Mouse (Mus musculus): Measurements from ENCODE around the gene Myo5c. TPM values are rescaled to one million over a fixed set of nuclear protein-coding genes. Genes with fewer than 3 reads are reported as not detected.
A peak's percentile ranks its signal among the peaks of the same experiment; 100 is the strongest.

Myo5c gene
- polyA plus RNA-seq, 1 experiment from 2014 or later: 1.0 TPM

GRCm38 (mm10) chr9:75271539-75271938, 39.7 kb downstream of the Myo5c start:
- no peak overlapping the region for H3K4me3 ChIP-seq (ENCODE audit: low read depth, low read length)
- H3K27me3 ChIP-seq (ENCODE audit: control insufficient read depth, insufficient read depth, low read length): no peaks in the 10 kb centered on the region
- H3K9ac ChIP-seq (replicated peaks; ENCODE audit: low read length): no peak overlapping the region
- no peak overlapping the region for H3K27ac ChIP-seq (replicated peaks; ENCODE audit: low read depth, low read length)
- H3K4me2 ChIP-seq (ENCODE audit: low read depth, low read length): no peak overlapping the region
- H3K4me1 ChIP-seq (ENCODE audit: control insufficient read depth, insufficient read depth, low read length): no peaks in the 10 kb centered on the region
- WGBS: 89% methylated on average over 8 of the region's 8 CpGs
- DNase-seq (ENCODE audit: low spot score) (no peak), ATAC-seq (replicated peaks; ENCODE audit: insufficient number of reproducible peaks, low FRiP score, low TSS enrichment, low read depth) (no peak)
- no peaks in the 10 kb centered on the region for H3K9me3 ChIP-seq (replicated peaks; ENCODE audit: control insufficient read depth, low read length)
- H3K36me3 ChIP-seq (replicated peaks; ENCODE audit: control insufficient read depth, insufficient read depth, low read depth, low read length): no peaks in the 10 kb centered on the region

- Histone ChIP-seq H3K36me3 (replicated peaks; ENCODE audit: control insufficient read depth, insufficient read depth, low read depth, low read length) (no peaks in the 10 kb centered on the region), H3K27ac (replicated peaks; ENCODE audit: low read depth, low read length) (no peak overlapping the region), H3K9ac (replicated peaks; ENCODE audit: low read length) (no peak overlapping the region), H3K9me3 (replicated peaks; ENCODE audit: control insufficient read depth, low read length) (no peaks in the 10 kb centered on the region), H3K4me2 (ENCODE audit: low read depth, low read length) (no peak overlapping the region), H3K27me3 (ENCODE audit: control insufficient read depth, insufficient read depth, low read length) (no peaks in the 10 kb centered on the region), H3K4me3 (ENCODE audit: low read depth, low read length) (no peak overlapping the region), H3K4me1 (ENCODE audit: control insufficient read depth, insufficient read depth, low read length) (no peaks in the 10 kb centered on the region)
- DNase-seq (ENCODE audit: low spot score): no peak
- ATAC-seq (replicated peaks; ENCODE audit: insufficient number of reproducible peaks, low FRiP score, low TSS enrichment, low read depth): no peak
- WGBS: 57% methylated on average over 6 of the region's 6 CpGs
Measured at GRCm38 (mm10) chr9:75273646-75274045, 41.8 kb downstream of the Myo5c start.

- Histone ChIP-seq H3K4me3 (ENCODE audit: low read depth, low read length) (no peak overlapping the region), H3K27ac (replicated peaks; ENCODE audit: low read depth, low read length) (no peak overlapping the region), H3K9ac (replicated peaks; ENCODE audit: low read length) (no peak overlapping the region), H3K9me3 (replicated peaks; ENCODE audit: control insufficient read depth, low read length) (no peaks in the 10 kb centered on the region), H3K27me3 (ENCODE audit: control insufficient read depth, insufficient read depth, low read length) (no peaks in the 10 kb centered on the region), H3K4me1 (ENCODE audit: control insufficient read depth, insufficient read depth, low read length) (no peaks in the 10 kb centered on the region), H3K36me3 (replicated peaks; ENCODE audit: control insufficient read depth, insufficient read depth, low read depth, low read length) (no peaks in the 10 kb centered on the region), H3K4me2 (ENCODE audit: low read depth, low read length) (no peak overlapping the region)
- DNase-seq (ENCODE audit: low spot score): no peak
- no peak for ATAC-seq (replicated peaks; ENCODE audit: insufficient number of reproducible peaks, low FRiP score, low TSS enrichment, low read depth)
- WGBS: 93% methylated on average over 5 of the region's 5 CpGs
Measured at GRCm38 (mm10) chr9:75274486-75274885, 42.7 kb downstream of the Myo5c start.

- Histone ChIP-seq H3K4me3 (ENCODE audit: low read depth, low read length) (no peak overlapping the region), H3K36me3 (replicated peaks; ENCODE audit: control insufficient read depth, insufficient read depth, low read depth, low read length) (no peaks in the 10 kb centered on the region), H3K9me3 (replicated peaks; ENCODE audit: control insufficient read depth, low read length) (no peaks in the 10 kb centered on the region), H3K27ac (replicated peaks; ENCODE audit: low read depth, low read length) (no peak overlapping the region), H3K4me1 (ENCODE audit: control insufficient read depth, insufficient read depth, low read length) (no peaks in the 10 kb centered on the region), H3K9ac (replicated peaks; ENCODE audit: low read length) (no peak overlapping the region), H3K27me3 (ENCODE audit: control insufficient read depth, insufficient read depth, low read length) (no peaks in the 10 kb centered on the region), H3K4me2 (ENCODE audit: low read depth, low read length) (no peak overlapping the region)
- ATAC-seq (replicated peaks; ENCODE audit: insufficient number of reproducible peaks, low FRiP score, low TSS enrichment, low read depth): no peak
- DNase-seq (ENCODE audit: low spot score): no peak
- 91% methylated on average over 9 of the region's 9 CpGs for WGBS
Measured at GRCm38 (mm10) chr9:75275051-75275450, 43.2 kb downstream of the Myo5c start.

- H3K4me1 ChIP-seq (ENCODE audit: control insufficient read depth, insufficient read depth, low read length): no peaks in the 10 kb centered on the region
- H3K36me3 ChIP-seq (replicated peaks; ENCODE audit: control insufficient read depth, insufficient read depth, low read depth, low read length): no peaks in the 10 kb centered on the region
- DNase-seq (ENCODE audit: low spot score) (peak; percentile 61), ATAC-seq (replicated peaks; ENCODE audit: insufficient number of reproducible peaks, low FRiP score, low TSS enrichment, low read depth) (no peak)
- H3K9ac ChIP-seq (replicated peaks; ENCODE audit: low read length): no peak overlapping the region
- no peak overlapping the region for H3K27ac ChIP-seq (replicated peaks; ENCODE audit: low read depth, low read length)
- no peaks in the 10 kb centered on the region for H3K9me3 ChIP-seq (replicated peaks; ENCODE audit: control insufficient read depth, low read length)
- no peak overlapping the region for H3K4me3 ChIP-seq (ENCODE audit: low read depth, low read length)
- WGBS: 47% methylated on average over 5 of the region's 5 CpGs
- H3K27me3 ChIP-seq (ENCODE audit: control insufficient read depth, insufficient read depth, low read length): no peaks in the 10 kb centered on the region
- no peak overlapping the region for H3K4me2 ChIP-seq (ENCODE audit: low read depth, low read length)
Measured at GRCm38 (mm10) chr9:75280814-75281213, 49.0 kb downstream of the Myo5c start.

GRCm38 (mm10) chr9:75282179-75282578, 50.4 kb downstream of the Myo5c start:
- Histone ChIP-seq H3K4me2 (ENCODE audit: low read depth, low read length) (no peak overlapping the region), H3K27ac (replicated peaks; ENCODE audit: low read depth, low read length) (no peak overlapping the region), H3K27me3 (ENCODE audit: control insufficient read depth, insufficient read depth, low read length) (no peaks in the 10 kb centered on the region), H3K36me3 (replicated peaks; ENCODE audit: control insufficient read depth, insufficient read depth, low read depth, low read length) (no peaks in the 10 kb centered on the region), H3K9ac (replicated peaks; ENCODE audit: low read length) (no peak overlapping the region), H3K4me3 (ENCODE audit: low read depth, low read length) (no peak overlapping the region), H3K4me1 (ENCODE audit: control insufficient read depth, insufficient read depth, low read length) (no peaks in the 10 kb centered on the region), H3K9me3 (replicated peaks; ENCODE audit: control insufficient read depth, low read length) (no peaks in the 10 kb centered on the region)
- DNase-seq (ENCODE audit: low spot score) (no peak), ATAC-seq (replicated peaks; ENCODE audit: insufficient number of reproducible peaks, low FRiP score, low TSS enrichment, low read depth) (no peak)
- WGBS: 82% methylated on average over 2 of the region's 2 CpGs

- H3K36me3 ChIP-seq (replicated peaks; ENCODE audit: control insufficient read depth, insufficient read depth, low read depth, low read length): no peaks in the 10 kb centered on the region
- peak; percentile 78 for DNase-seq (ENCODE audit: low spot score)
- ATAC-seq (replicated peaks; ENCODE audit: insufficient number of reproducible peaks, low FRiP score, low TSS enrichment, low read depth): no peak
- WGBS: 15% methylated on average over 3 of the region's 3 CpGs
- H3K4me1 ChIP-seq (ENCODE audit: control insufficient read depth, insufficient read depth, low read length): no peaks in the 10 kb centered on the region
- no peak overlapping the region for H3K9ac ChIP-seq (replicated peaks; ENCODE audit: low read length)
- no peak overlapping the region for H3K4me2 ChIP-seq (ENCODE audit: low read depth, low read length)
- no peak overlapping the region for H3K27ac ChIP-seq (replicated peaks; ENCODE audit: low read depth, low read length)
- H3K9me3 ChIP-seq (replicated peaks; ENCODE audit: control insufficient read depth, low read length): no peaks in the 10 kb centered on the region
- H3K27me3 ChIP-seq (ENCODE audit: control insufficient read depth, insufficient read depth, low read length): no peaks in the 10 kb centered on the region
- H3K4me3 ChIP-seq (ENCODE audit: low read depth, low read length): no peak overlapping the region
Measured at GRCm38 (mm10) chr9:75282830-75283229, 51.0 kb downstream of the Myo5c start.

GRCm38 (mm10) chr9:75283636-75284035, 51.8 kb downstream of the Myo5c start:
- H3K4me3 ChIP-seq (ENCODE audit: low read depth, low read length): no peak overlapping the region
- ATAC-seq (replicated peaks; ENCODE audit: insufficient number of reproducible peaks, low FRiP score, low TSS enrichment, low read depth): no peak
- DNase-seq (ENCODE audit: low spot score): no peak
- no peaks in the 10 kb centered on the region for H3K27me3 ChIP-seq (ENCODE audit: control insufficient read depth, insufficient read depth, low read length)
- H3K36me3 ChIP-seq (replicated peaks; ENCODE audit: control insufficient read depth, insufficient read depth, low read depth, low read length): no peaks in the 10 kb centered on the region
- H3K9me3 ChIP-seq (replicated peaks; ENCODE audit: control insufficient read depth, low read length): no peaks in the 10 kb centered on the region
- no peak overlapping the region for H3K4me2 ChIP-seq (ENCODE audit: low read depth, low read length)
- H3K27ac ChIP-seq (replicated peaks; ENCODE audit: low read depth, low read length): no peak overlapping the region
- no peak overlapping the region for H3K9ac ChIP-seq (replicated peaks; ENCODE audit: low read length)
- no peaks in the 10 kb centered on the region for H3K4me1 ChIP-seq (ENCODE audit: control insufficient read depth, insufficient read depth, low read length)
- 83% methylated on average over 8 of the region's 8 CpGs for WGBS
